Mouse (Mus musculus) heart, postnatal 25 days (tissue): ENCODE data around the gene 1700001K19Rik. TPM values are rescaled to one million over a fixed set of nuclear protein-coding genes. Genes with fewer than 3 reads are reported as not detected.

Experiments used
- microRNA-seq: library from miRNA; unstranded; fragments of <30 nt; microRNA quantifications from one replicate; pipeline ENCODE4 v1.2.0, GENCODE M21; 2022
- total RNA-seq, 2 experiments: library from RNA; stranded (reverse); gene quantifications; 2 replicates each; pipeline ENCODE4 v1.2.3; 2021

The 1700001K19Rik gene
- total RNA-seq, 2 experiments from 2014 or later: not detected

Small RNAs within 50 kb of the gene (microRNA-seq; reads per million reads assigned to microRNA genes)
- gene Gm27299: not detected

Other genes with a start within 250 kb of the 1700001K19Rik start
- 10 to 100 TPM; 90.4 to 91.5 TPM for gene Ppp2r5c, start 235.5 kb downstream of the 1700001K19Rik start, total RNA-seq
- gene Dync1h1, start 81.2 kb downstream of the 1700001K19Rik start, total RNA-seq: 100 to 1,000 TPM; 133 TPM
- 100 to 1,000 TPM; 136 to 207 TPM for gene Hsp90aa1, start 20.1 kb upstream of the 1700001K19Rik start, total RNA-seq
- gene Wdr20, start 55.3 kb upstream of the 1700001K19Rik start, total RNA-seq: 10 to 100 TPM; 27.9 to 28.6 TPM
- under 1 TPM; 0.31 to 0.39 TPM for gene Mok, start 158.3 kb upstream of the 1700001K19Rik start, total RNA-seq
- gene Zfp839, start 167.6 kb upstream of the 1700001K19Rik start, total RNA-seq: 1 to 10 TPM; 9.3 to 9.8 TPM
- gene Cinp, start 206.5 kb upstream of the 1700001K19Rik start, total RNA-seq: 10 to 100 TPM; 31.7 to 33.3 TPM
- 1 to 10 TPM; 5.2 to 5.7 TPM for gene Tecpr2, start 206.6 kb upstream of the 1700001K19Rik start, total RNA-seq